Mouse (Mus musculus): ENCODE data around the gene Natd1. TPM values are rescaled to one million over a fixed set of nuclear protein-coding genes. Genes with fewer than 3 reads are reported as not detected.

Natd1 gene
- polyA plus RNA-seq, 1 experiment from 2014 or later, result 35.0 TPM

DNA sequence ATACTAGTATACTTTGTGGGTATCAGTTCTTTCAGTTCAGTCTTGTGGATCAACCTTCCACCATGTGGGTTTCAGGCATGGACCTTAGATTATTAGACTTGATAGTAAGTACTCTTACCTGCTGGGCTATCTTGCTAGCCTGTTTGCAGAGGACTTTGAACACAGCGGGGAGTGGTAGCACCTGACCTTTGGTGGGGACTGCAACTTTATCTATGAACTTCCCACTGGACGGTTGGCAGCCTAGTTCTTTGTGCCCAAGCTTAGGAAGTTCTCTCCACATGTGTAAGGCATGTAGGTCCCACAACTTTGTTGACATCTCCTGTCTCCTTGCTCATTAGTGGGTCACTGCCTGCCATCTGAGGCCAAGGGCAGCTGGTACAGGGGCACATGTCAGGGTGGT is 20.2 kb upstream of the Natd1 start:
- Histone ChIP-seq H3K4me1 (replicated peaks; ENCODE audit: control insufficient read depth, insufficient read depth, low read length) (peaks cover 18% of the 10 kb centered on the region), H3K4me3 (replicated peaks; ENCODE audit: low read length) (no peak overlapping the region), H3K9ac (replicated peaks; ENCODE audit: low read depth, low read length) (no peak overlapping the region), H3K27ac (ENCODE audit: low read length) (no peak overlapping the region), H3K9me3 (ENCODE audit: control insufficient read depth, low read length) (no peaks in the 10 kb centered on the region), H3K27me3 (replicated peaks; ENCODE audit: control insufficient read depth, insufficient read depth, low read length) (no peaks in the 10 kb centered on the region), H3K36me3 (ENCODE audit: control insufficient read depth, insufficient read depth) (no peaks in the 10 kb centered on the region), H3K4me2 (ENCODE audit: low read length) (no peak overlapping the region)
- ATAC-seq, result no peak
- WGBS, result 95% methylated on average over 2 of the region's 2 CpGs

DNA sequence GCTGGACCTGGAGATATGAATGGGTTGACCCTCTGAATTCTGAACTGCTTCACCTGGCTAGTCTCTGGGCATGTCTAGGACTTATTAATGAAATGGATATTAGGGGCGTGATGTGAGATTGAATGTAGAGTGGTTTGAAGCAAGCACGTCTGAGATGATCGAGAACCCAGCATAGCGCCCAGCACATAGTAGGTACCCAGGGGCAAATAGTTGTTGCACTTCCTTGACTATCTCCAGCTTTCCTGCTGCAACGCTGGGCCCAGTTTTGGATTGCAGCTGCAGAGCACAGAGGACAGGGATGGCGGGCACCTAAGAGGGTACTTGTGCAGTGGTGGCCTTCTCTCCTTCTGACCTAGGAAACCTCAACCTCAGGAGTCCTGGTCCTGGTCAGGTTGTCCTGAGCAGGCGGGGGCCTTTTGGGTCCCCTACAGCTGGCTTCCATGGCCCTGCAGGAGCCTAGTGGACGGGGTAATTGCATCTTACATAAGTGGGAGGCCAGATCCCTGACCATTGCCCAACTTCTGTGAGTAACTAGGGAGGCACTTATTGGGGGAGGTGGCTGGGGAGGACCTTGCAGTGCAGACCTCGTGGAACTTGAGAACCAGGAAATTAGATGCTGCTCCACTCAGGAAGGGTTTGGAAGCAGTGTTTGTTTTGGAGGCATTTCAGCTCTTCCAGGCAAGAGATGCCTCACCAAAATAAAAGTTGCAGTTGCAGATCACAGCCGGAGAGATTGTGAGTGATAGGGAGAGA is 18.8 kb upstream of the Natd1 start:
- no peak overlapping the region for H3K27ac ChIP-seq (ENCODE audit: low read length)
- no peaks in the 10 kb centered on the region for H3K27me3 ChIP-seq (replicated peaks; ENCODE audit: control insufficient read depth, insufficient read depth, low read length)
- peak overlapping the region; percentile 93; the same call in 1 of the 2 replicates for H3K4me3 ChIP-seq (replicated peaks; ENCODE audit: low read length)
- WGBS, result 85% methylated on average over 10 of the region's 10 CpGs
- H3K36me3 ChIP-seq (ENCODE audit: control insufficient read depth, insufficient read depth), result no peaks in the 10 kb centered on the region
- no peaks in the 10 kb centered on the region for H3K9me3 ChIP-seq (ENCODE audit: control insufficient read depth, low read length)
- H3K4me2 ChIP-seq (ENCODE audit: low read length), result peak overlapping the region; percentile 92
- no peak overlapping the region for H3K9ac ChIP-seq (replicated peaks; ENCODE audit: low read depth, low read length)
- peaks cover 18% of the 10 kb centered on the region for H3K4me1 ChIP-seq (replicated peaks; ENCODE audit: control insufficient read depth, insufficient read depth, low read length)
- ATAC-seq, result no peak

GRCm38 (mm10) chr11:60932503-60933020 is 18.0 kb upstream of the Natd1 start:
- Histone ChIP-seq H3K4me1 (replicated peaks; ENCODE audit: control insufficient read depth, insufficient read depth, low read length) (peaks cover 21% of the 10 kb centered on the region), H3K36me3 (ENCODE audit: control insufficient read depth, insufficient read depth) (no peaks in the 10 kb centered on the region), H3K4me3 (replicated peaks; ENCODE audit: low read length) (peak overlapping the region; percentile 93), H3K27me3 (replicated peaks; ENCODE audit: control insufficient read depth, insufficient read depth, low read length) (no peaks in the 10 kb centered on the region), H3K4me2 (ENCODE audit: low read length) (peak overlapping the region; percentile 92), H3K9ac (replicated peaks; ENCODE audit: low read depth, low read length) (peak overlapping the region; percentile 83), H3K27ac (ENCODE audit: low read length) (no peak overlapping the region), H3K9me3 (ENCODE audit: control insufficient read depth, low read length) (no peaks in the 10 kb centered on the region)
- ATAC-seq, result no peak
- 6% methylated on average over 7 of the region's 7 CpGs for WGBS

DNA sequence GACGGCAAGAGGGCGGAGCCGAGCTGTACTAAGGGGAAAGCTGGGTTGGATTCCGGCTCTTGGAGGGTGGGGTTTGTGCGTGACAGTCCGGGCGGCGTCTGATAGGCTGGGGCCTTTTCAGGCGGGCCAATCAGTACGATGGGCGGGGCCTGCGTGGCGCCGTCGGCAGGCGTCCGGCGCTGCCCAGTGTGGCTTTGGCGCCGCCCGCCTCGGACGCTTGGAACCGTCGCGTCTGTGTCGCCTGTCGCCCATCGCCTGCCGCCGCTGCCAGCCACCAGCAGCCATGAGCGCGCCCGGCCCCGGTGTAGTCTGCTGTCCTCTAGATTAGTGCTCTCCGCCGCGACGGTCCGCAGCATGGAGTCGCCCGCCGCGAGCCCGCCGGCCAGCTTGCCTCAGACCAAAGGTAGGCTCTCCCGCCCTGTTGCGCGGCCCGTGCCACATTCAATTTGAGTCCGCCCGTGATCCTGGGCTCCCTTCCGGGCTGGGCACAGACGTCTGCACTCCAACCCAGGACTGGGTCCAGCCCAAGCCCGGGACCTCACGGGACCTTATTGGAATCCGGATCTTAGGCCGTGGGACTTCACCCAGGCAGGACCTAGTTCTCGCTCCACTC is 17.4 kb upstream of the Natd1 start, which contains the start of gene Map2k3:
TSS of gene Map2k3 (plus strand) at position 165 of the 613 bp plus-strand sequence.
- H3K4me1 ChIP-seq (replicated peaks; ENCODE audit: control insufficient read depth, insufficient read depth, low read length), result peaks cover 26% of the 10 kb centered on the region
- H3K4me3 ChIP-seq (replicated peaks; ENCODE audit: low read length), result peak within 1 kb of the TSS; percentile 93
- ATAC-seq, result peak; percentile 98
- H3K4me2 ChIP-seq (ENCODE audit: low read length), result peak within 1 kb of the TSS; percentile 92
- H3K27ac ChIP-seq (ENCODE audit: low read length), result peak within 1 kb of the TSS; percentile 59; the same call in 1 of the 2 replicates
- peak within 1 kb of the TSS; percentile 83 for H3K9ac ChIP-seq (replicated peaks; ENCODE audit: low read depth, low read length)
- under 1% methylated on average over 58 of the region's 59 CpGs for WGBS
- H3K36me3 ChIP-seq (ENCODE audit: control insufficient read depth, insufficient read depth), result no peaks in the 10 kb centered on the region
- no peaks in the 10 kb centered on the region for H3K9me3 ChIP-seq (ENCODE audit: control insufficient read depth, low read length)
- no peaks in the 10 kb centered on the region for H3K27me3 ChIP-seq (replicated peaks; ENCODE audit: control insufficient read depth, insufficient read depth, low read length)

- Histone ChIP-seq H3K9ac (replicated peaks; ENCODE audit: low read depth, low read length) (peak overlapping the region; percentile 83), H3K9me3 (ENCODE audit: control insufficient read depth, low read length) (no peaks in the 10 kb centered on the region), H3K4me2 (ENCODE audit: low read length) (peak overlapping the region; percentile 92), H3K27me3 (replicated peaks; ENCODE audit: control insufficient read depth, insufficient read depth, low read length) (no peaks in the 10 kb centered on the region), H3K4me1 (replicated peaks; ENCODE audit: control insufficient read depth, insufficient read depth, low read length) (peaks cover 27% of the 10 kb centered on the region), H3K36me3 (ENCODE audit: control insufficient read depth, insufficient read depth) (no peaks in the 10 kb centered on the region), H3K4me3 (replicated peaks; ENCODE audit: low read length) (peak overlapping the region; percentile 93), H3K27ac (ENCODE audit: low read length) (no peak overlapping the region)
- no peak; the same call in 1 of the 2 replicates for ATAC-seq
- WGBS, result 2% methylated on average over 30 of the region's 30 CpGs
Measured at GRCm38 (mm10) chr11:60931282-60931868, 16.8 kb upstream of the Natd1 start.

GRCm38 (mm10) chr11:60930724-60931281 is 16.3 kb upstream of the Natd1 start:
- Histone ChIP-seq H3K4me3 (replicated peaks; ENCODE audit: low read length) (peak overlapping the region; percentile 93), H3K36me3 (ENCODE audit: control insufficient read depth, insufficient read depth) (no peaks in the 10 kb centered on the region), H3K4me1 (replicated peaks; ENCODE audit: control insufficient read depth, insufficient read depth, low read length) (peaks cover 27% of the 10 kb centered on the region), H3K9ac (replicated peaks; ENCODE audit: low read depth, low read length) (peak overlapping the region; percentile 83; the same call in 1 of the 2 replicates), H3K4me2 (ENCODE audit: low read length) (peak overlapping the region; percentile 92), H3K9me3 (ENCODE audit: control insufficient read depth, low read length) (no peaks in the 10 kb centered on the region), H3K27me3 (replicated peaks; ENCODE audit: control insufficient read depth, insufficient read depth, low read length) (no peaks in the 10 kb centered on the region), H3K27ac (ENCODE audit: low read length) (no peak overlapping the region)
- no peak for ATAC-seq
- 31% methylated on average over 7 of the region's 7 CpGs for WGBS

- peak; percentile 74 for ATAC-seq
- Histone ChIP-seq H3K4me3 (replicated peaks; ENCODE audit: low read length) (peak overlapping the region; percentile 31), H3K9me3 (ENCODE audit: control insufficient read depth, low read length) (no peaks in the 10 kb centered on the region), H3K27me3 (replicated peaks; ENCODE audit: control insufficient read depth, insufficient read depth, low read length) (no peaks in the 10 kb centered on the region), H3K9ac (replicated peaks; ENCODE audit: low read depth, low read length) (peak overlapping the region; percentile 4; the same call in 1 of the 2 replicates), H3K4me2 (ENCODE audit: low read length) (peak overlapping the region; percentile 49), H3K27ac (ENCODE audit: low read length) (no peak overlapping the region), H3K36me3 (ENCODE audit: control insufficient read depth, insufficient read depth) (no peaks in the 10 kb centered on the region), H3K4me1 (replicated peaks; ENCODE audit: control insufficient read depth, insufficient read depth, low read length) (peaks cover 14% of the 10 kb centered on the region)
- under 1% methylated on average over 9 of the region's 9 CpGs for WGBS
Measured at GRCm38 (mm10) chr11:60927264-60927663, 12.7 kb upstream of the Natd1 start.

DNA sequence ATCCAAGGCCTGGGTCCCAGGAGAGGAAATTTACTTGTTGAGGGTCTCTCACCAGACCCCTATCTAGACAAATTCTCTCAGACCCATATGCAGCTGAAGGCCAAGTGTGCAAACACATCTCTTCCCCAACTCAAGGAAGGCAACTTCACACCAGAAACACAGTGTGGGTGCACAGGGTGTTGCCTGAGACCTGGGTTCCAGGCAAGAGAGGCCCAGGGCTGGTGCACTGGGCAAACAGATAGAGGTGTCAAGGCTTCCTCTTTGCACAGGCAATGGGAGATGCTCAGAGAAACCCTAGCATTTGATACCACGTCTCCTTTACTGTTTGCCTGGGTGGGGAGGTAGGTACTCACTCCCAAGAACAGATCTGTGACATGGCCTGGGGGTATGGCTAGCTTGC is 10.4 kb upstream of the Natd1 start:
- Histone ChIP-seq H3K9me3 (ENCODE audit: control insufficient read depth, low read length) (no peaks in the 10 kb centered on the region), H3K4me3 (replicated peaks; ENCODE audit: low read length) (no peak overlapping the region), H3K27me3 (replicated peaks; ENCODE audit: control insufficient read depth, insufficient read depth, low read length) (no peaks in the 10 kb centered on the region), H3K27ac (ENCODE audit: low read length) (no peak overlapping the region), H3K4me2 (ENCODE audit: low read length) (no peak overlapping the region), H3K4me1 (replicated peaks; ENCODE audit: control insufficient read depth, insufficient read depth, low read length) (peaks cover 9% of the 10 kb centered on the region), H3K9ac (replicated peaks; ENCODE audit: low read depth, low read length) (no peak overlapping the region), H3K36me3 (ENCODE audit: control insufficient read depth, insufficient read depth) (no peaks in the 10 kb centered on the region)
- no peak for ATAC-seq
- 86% methylated on average over 1 of the region's 1 CpGs for WGBS

DNA sequence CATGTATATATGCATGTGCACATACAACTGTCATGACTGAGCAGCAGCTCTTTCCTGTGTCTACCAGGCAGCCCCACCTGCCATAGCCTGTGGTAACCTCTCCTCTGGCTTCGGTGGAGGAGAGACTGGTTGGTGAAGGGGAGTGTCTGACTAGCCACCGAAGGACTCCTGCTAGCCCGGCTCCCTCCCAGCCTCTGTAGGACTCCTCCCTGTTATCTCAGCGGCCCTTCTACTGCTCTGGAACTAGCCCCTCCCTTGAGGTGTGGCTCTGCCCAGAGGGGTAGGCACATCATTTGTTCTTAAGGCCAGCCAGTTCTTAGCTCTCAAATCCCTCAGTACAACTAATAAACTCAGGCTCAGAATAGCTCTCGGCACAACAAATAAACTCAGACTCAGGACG is 9.9 kb upstream of the Natd1 start:
- Histone ChIP-seq H3K4me1 (replicated peaks; ENCODE audit: control insufficient read depth, insufficient read depth, low read length) (peaks cover 9% of the 10 kb centered on the region), H3K36me3 (ENCODE audit: control insufficient read depth, insufficient read depth) (no peaks in the 10 kb centered on the region), H3K27me3 (replicated peaks; ENCODE audit: control insufficient read depth, insufficient read depth, low read length) (no peaks in the 10 kb centered on the region), H3K9ac (replicated peaks; ENCODE audit: low read depth, low read length) (no peak overlapping the region), H3K4me3 (replicated peaks; ENCODE audit: low read length) (no peak overlapping the region), H3K4me2 (ENCODE audit: low read length) (no peak overlapping the region), H3K27ac (ENCODE audit: low read length) (no peak overlapping the region), H3K9me3 (ENCODE audit: control insufficient read depth, low read length) (no peaks in the 10 kb centered on the region)
- 51% methylated on average over 6 of the region's 6 CpGs for WGBS
- ATAC-seq, result no peak
